Comparison of ENCODE assay signal across 8 mouse cellular contexts in genomic region chr2:130961851-130962250, GRCm38 (mm10). TPM values are rescaled to one million over a fixed set of nuclear protein-coding genes. Genes with fewer than 3 reads are reported as not detected.
A peak's percentile ranks its signal among the peaks of the same experiment; 100 is the strongest.
DNase-seq lines count a peak whose midpoint lies in the region; ATAC-seq lines count a peak whose summit lies in the region.

No protein-coding gene starts in this region.

- no peak overlapping the region for H3K27ac ChIP-seq in forebrain, embryonic 16.5 days (ENCODE audit: low read length)

- H3K9ac ChIP-seq in forebrain, embryonic 16.5 days (replicated peaks; ENCODE audit: low read depth, low read length) = no peak overlapping the region

- peak; percentile 33; the same call in 1 of the 2 replicates for ATAC-seq in forebrain, embryonic 16.5 days

- H3K36me3 ChIP-seq in forebrain, embryonic 16.5 days (ENCODE audit: control insufficient read depth, insufficient read depth) = peaks cover 5% of the 10 kb centered on the region

- no peak overlapping the region for H3K4me3 ChIP-seq in forebrain, embryonic 16.5 days (replicated peaks; ENCODE audit: low read length)

- H3K4me1 ChIP-seq in forebrain, embryonic 16.5 days (replicated peaks; ENCODE audit: control insufficient read depth, insufficient read depth, low read length) = no peaks in the 10 kb centered on the region

- DNase-seq in heart, postnatal 4 days = peak; percentile 21
- DNase-seq in heart, postnatal 36 days = no peak
- peak; percentile 65 for DNase-seq in 416B (ENCODE audit: low read depth)
- DNase-seq in Muller cell, postnatal 12 days (ENCODE audit: inconsistent ontology term) = peak; percentile 8
- peak; percentile 72 for DNase-seq in retina, embryonic 14.5 days (ENCODE audit: low spot score)
- DNase-seq in left cerebral cortex, adult 18-20 months (ENCODE audit: low spot score in 2 of 2) = no peak
- no peak for DNase-seq in ovary, postnatal 14 days (ENCODE audit: low spot score)

- H3K27me3 ChIP-seq in forebrain, embryonic 16.5 days (replicated peaks; ENCODE audit: control insufficient read depth, insufficient read depth, low read length) = no peaks in the 10 kb centered on the region

- intact Hi-C loops in heart, postnatal 36 days (cut with DNase I) = loop anchor here (5.0 to 10.0 kb wide), 3 partner anchors 200 to 553 kb away; partner anchors contain the start of gene 1700037H04Rik

- no peaks in the 10 kb centered on the region for H3K9me3 ChIP-seq in forebrain, embryonic 16.5 days (ENCODE audit: control insufficient read depth, low read length)

- no peak overlapping the region for H3K4me2 ChIP-seq in forebrain, embryonic 16.5 days (ENCODE audit: low read length)

RNA-seq across cellular contexts. Expression of gene Atrn, which starts 55.6 kb away (rescaled TPM):
- 10 to 100 TPM; 27.6 to 28.8 TPM for total RNA-seq in heart, postnatal 4 days (2021)
- 10 to 100 TPM; 23.9 to 27.0 TPM for total RNA-seq in heart, postnatal 36 days (2021)
- 12.2 and 14.8 TPM in 2 replicates for polyA plus RNA-seq in forebrain, embryonic 16.5 days (2015; fragmentation: Nextera tagmentation; extraction: Ambion mirVana)
- 100 to 1,000 TPM; 109 to 110 TPM for total RNA-seq in left cerebral cortex, adult 18-20 months (2021)

RNA-seq across cellular contexts. Expression of gene 4930402H24Rik, which starts 55.6 kb away (rescaled TPM):
- total RNA-seq in heart, postnatal 4 days (2021) = 10 to 100 TPM; 80.1 to 86.3 TPM
- total RNA-seq in heart, postnatal 36 days (2021) = 10 to 100 TPM; 53.8 to 60.9 TPM
- polyA plus RNA-seq in forebrain, embryonic 16.5 days (2015; fragmentation: Nextera tagmentation; extraction: Ambion mirVana) = 93.7 and 109 TPM in 2 replicates
- total RNA-seq in left cerebral cortex, adult 18-20 months (2021) = 10 to 100 TPM; 68.4 to 68.5 TPM

Comparison
In these comparisons a context has a peak if more than half of its experiments do, and no peak if none do; other contexts are left out.
1. DNase-seq: peak in heart, postnatal 4 days (single experiment), 416B (single experiment), Muller cell, postnatal 12 days (single experiment) and retina, embryonic 14.5 days (single experiment); none in heart, postnatal 36 days (0 of 2), left cerebral cortex, adult 18-20 months (0 of 2) and ovary, postnatal 14 days (single experiment).